Mouse (Mus musculus): ENCODE results near the gene Eif4a2. TPM values are rescaled to one million over a fixed set of nuclear protein-coding genes. Genes with fewer than 3 reads are reported as not detected.
A peak's percentile ranks its signal among the peaks of the same experiment; 100 is the strongest.
"Not testable (repeated sequence)": the region's sequence is repeated elsewhere in the genome, so short reads cannot be mapped to it uniquely, and the experiment has no call there.

Eif4a2 gene
- 100 to 1,000 TPM; 713 to 771 TPM for total RNA-seq (2021)
- long read RNA-seq, experiment 1, transcript Eif4a2-203 (11 exons, 1,227 nt), result minor isoform, 128 of 588 reads
- long read RNA-seq, experiment 1, transcript Eif4a2-202 (11 exons, 2,708 nt), result minor isoform, 6 of 588 reads
- long read RNA-seq, experiment 1, transcript Eif4a2-201 (11 exons, 2,208 nt), result major isoform, 361 of 588 reads
- long read RNA-seq, experiment 1, transcript Eif4a2-223 (10 exons, 2,203 nt), result minor isoform, 18 of 588 reads
- long read RNA-seq, experiment 1, partial matches to known transcripts, result 27 of 588 reads
- long read RNA-seq, experiment 1, other reads (novel, unspliced or antisense), result 39 of 588 reads
- long read RNA-seq, experiment 2, transcript Eif4a2-223 (10 exons, 2,203 nt), result minor isoform, 15 of 704 reads
- long read RNA-seq, experiment 2, transcript Eif4a2-203 (11 exons, 1,227 nt), result minor isoform, 166 of 704 reads
- long read RNA-seq, experiment 2, transcript Eif4a2-201 (11 exons, 2,208 nt), result major isoform, 451 of 704 reads
- long read RNA-seq, experiment 2, partial matches to known transcripts, result 25 of 704 reads
- long read RNA-seq, experiment 2, other reads (novel, unspliced or antisense), result 41 of 704 reads

DNA sequence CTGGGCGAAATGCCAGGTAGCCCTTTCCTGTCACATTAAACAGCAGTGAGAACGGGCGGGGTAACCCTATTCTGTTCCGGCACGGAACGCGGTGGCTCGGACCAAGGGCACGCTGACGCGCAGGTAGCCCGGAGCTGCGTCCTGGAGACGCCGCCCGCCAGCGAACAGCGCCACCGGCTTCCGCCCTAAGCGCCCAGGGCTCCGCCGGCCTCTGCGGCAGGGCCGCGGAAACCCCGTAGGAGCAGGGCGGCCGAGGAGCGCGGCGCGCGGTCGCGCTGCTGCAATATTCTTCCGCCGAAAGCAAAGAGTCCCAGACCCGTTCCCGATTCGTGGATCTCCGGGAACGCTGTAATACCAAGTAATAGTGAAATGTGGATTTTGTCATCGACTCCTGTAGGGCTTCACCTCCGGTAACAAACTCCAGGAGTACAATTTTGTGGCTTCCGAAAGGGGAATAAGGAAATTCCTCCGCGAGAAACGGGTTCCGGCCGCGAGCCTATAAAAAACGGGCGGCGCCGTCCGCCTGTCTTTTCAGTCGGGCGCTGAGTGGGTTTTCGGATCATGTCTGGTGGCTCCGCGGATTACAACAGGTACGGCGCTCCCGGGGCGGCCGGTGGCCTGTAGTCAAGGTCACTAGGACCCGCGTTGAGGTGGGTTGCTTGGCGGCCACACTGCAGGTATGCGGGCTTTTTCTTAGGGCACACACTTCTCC is at the start of gene Eif4a2:
Gene Eif4a2, plus strand, starts transcription at position 214 of the 712 bp plus-strand sequence.
- peak; percentile 92 to 96 for DNase-seq (ENCODE audit: low spot score in 2 of 2)

DNA sequence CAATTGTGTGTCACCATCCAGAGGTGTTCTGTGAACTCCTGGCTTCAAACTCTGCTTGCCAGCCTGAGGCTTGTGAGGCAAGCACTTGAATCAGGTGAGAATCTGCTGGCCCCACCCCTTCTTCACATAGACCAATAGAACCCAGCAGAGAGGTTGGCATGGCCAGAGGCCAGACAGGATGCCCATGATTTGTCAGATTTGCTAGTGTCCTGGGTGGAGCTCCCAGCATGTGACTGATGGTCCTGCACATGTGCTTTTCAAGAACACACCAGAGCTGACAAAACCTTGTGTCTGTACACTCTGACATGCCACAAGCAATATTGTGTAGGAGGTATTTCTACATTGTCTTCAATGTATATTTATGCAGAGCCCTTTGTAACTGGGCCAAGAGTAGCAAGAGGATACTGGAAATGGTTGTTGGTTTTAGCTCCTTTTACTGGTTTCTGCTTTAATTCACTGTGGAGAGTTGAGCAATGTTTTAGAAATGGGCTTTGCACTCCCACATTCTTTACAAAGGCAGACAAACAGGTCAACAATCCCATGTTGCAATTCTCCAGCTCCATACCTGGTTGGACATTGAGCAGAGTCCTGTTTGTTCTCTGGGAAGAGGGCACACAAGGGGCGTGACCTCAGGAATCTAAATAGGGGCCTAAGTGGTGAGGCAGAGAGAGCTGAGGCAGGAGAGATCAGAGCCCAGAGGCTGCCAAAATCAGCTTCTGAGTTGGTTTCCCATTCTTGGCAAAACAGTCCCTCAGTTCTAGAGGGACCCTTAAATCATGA is 49.4 kb upstream of the Eif4a2 start, which contains the start of gene Kng1:
Gene Kng1, plus strand, starts transcription at position 198 of the 780 bp plus-strand sequence.
- not testable (repeated sequence) for DNase-seq (ENCODE audit: low spot score in 2 of 2)

DNA sequence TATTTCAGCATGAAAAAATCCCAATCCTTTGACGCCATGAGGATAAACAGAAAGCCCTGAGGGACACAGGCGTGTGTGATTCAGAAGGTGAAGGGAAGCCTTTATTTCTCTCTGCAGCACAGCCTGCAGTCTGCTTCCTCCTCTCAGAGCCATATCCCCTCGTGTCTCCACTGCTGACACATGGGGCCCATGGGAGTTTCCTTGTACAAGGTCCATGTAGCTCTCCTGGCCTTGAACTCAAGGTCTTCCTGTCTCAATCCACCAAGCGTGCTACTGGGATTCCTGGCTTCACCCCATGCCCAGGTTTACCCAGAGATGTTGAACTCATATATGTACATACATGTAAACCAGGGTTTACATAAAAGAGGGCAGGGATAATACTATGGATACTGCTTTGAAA is 47.6 kb upstream of the Eif4a2 start:
- not testable (repeated sequence) for DNase-seq (ENCODE audit: low spot score in 2 of 2)

DNA sequence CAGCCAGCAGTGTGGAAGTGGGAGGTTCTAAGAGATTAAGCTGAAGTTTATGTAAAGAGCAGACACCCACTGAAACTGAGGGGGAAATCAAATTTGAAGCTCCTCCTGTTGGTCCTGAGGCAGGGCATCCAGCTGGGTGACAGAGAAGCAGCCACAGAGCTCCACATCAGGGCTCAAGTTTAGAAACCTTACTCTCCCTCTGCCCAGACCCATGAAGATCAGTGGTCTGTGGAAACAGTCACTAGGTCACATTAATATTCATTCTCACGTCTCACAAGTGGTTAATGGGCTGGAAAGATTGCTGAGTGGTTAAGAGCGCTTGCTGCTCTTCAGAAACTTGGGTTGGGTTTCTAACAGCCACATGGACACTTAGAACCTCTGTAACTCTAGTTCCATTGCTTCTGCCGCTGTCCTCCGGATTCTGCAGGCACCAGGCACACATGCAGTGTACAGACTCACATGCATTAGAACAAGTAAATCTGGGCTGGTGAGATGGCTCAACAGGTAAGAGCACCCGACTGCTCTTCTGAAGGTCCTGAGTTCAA is 46.4 kb upstream of the Eif4a2 start:
- not testable (repeated sequence) for DNase-seq (ENCODE audit: low spot score in 2 of 2)

DNA sequence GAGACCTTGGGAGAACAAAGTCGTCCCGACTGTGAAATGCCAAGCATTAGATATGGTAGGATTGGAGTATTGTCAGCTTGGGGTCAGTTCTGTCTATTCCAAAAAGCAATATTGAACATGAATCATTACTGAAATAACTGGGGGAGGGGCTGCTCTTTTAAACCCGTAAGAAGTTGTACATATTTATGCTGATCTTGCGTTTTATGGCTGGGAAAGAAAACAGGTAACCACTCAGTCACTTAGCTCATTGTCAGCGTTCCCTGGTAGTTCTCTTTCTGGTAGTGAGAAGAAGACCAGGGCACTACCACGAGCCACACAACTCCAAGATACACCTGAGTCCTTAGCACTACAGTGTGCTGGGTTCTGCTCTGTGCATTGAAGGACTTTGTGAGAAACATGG is 29.7 kb upstream of the Eif4a2 start:
- not testable (repeated sequence) for DNase-seq (ENCODE audit: low spot score in 2 of 2)

DNA sequence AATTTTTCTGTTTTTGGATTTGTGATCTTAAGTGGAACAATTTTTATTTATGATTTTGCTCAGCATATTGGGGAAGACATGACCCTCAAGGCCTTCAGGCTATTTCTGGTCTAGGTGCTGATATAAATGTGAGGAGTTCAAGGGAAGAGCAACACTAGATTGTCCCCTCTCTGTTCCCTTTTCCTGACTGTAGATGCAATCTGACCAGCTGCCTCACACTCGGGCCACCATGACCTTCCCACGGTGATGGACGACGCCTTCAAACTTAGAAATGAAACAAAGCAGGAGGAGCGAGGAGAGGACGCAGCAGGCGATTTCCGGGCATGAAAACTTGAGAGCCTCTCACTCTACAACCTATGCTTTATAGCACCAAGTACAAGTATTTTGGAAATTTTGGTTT is 20.1 kb upstream of the Eif4a2 start:
- not testable (repeated sequence) for DNase-seq (ENCODE audit: low spot score in 2 of 2)

DNA sequence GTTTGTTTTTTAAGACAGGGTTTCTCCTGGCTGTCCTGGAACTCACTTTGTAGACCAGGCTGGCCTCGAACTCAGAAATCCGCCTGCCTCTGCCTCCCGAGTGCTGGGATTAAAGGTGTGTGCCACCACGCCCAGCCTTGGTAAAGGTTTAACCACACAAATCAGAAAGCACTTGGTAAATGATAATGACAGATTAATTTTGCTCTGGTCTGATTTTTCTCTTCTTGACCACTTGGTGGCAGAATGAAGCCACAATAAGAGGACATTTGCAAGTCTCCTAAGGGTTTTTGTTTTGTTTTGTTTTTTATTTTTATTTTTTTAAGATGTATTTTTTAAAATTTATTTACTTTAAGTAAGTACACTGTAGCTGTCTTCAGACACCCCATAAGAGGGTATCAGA is 19.5 kb upstream of the Eif4a2 start:
- not testable (repeated sequence) for DNase-seq (ENCODE audit: low spot score in 2 of 2)

DNA sequence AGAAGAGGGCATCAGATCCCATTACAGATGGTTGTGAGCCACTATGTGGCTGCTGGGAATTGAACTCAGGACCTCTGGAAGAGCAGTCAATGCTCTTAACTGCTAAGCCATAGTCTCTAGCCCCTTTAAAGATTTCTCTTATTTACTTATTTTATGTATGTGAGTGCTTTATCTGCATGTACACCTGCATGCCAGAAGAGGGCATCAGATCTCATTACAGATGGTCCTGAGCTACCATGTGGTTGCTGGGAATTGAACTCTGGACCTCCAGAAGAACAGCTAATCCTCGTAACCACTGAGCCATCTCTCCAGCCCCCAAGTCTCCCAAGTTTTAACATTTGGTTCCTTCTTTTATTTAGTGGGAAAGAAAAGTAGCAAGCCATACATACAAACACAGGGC is 18.8 kb upstream of the Eif4a2 start:
- DNase-seq (ENCODE audit: low spot score in 2 of 2), result not testable (repeated sequence)

DNA sequence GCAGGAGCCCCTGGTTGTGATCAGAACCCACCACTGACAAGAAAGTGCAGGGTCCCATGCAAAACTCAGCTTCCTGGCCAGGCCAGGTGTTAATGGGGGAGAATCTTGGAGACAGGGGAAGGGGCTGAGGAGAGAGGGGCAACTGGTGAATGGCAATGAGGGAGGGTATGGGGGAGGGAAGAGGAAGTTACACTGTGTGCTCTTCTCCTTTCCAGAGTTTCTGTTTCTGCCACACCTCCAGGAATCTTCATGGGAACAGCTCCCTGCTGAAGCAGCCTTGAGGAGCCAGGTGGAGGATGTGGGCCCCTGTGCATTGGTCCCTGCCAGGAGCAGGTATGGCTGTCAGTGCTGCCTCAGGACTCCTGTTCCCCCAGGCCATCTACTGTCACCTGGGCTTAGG is 15.9 kb upstream of the Eif4a2 start:
- DNase-seq (ENCODE audit: low spot score in 2 of 2), result not testable (repeated sequence)

DNA sequence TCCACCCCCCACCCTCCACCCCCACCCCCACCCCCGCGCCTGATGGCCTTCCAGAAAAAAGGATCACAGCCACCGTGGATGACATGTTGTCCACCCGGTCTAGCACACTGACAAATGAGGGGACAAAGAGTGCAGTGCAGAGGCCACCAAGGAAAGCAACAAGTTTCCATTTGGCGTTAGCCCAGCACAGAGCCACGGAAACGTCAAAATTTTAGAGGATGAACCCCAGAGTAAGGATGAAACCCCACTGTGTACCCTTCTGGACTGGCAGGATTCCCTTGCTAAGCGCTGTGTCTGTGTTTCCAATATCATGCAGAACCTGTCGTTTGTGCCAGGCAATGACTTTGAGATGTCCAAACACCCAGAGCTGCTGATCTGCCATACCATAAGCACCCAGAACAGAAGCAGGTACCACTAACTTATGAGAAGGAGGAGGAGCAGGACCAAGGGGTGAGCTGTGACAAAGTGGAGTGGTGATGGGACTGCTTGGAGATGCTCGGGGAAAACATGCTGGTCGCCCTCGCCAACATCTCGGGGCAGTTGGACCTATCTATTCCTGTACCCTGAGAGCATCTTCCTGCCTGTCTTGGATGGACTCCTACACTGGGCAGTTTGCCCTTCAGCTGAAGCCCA is 13.8 kb upstream of the Eif4a2 start:
- DNase-seq (ENCODE audit: low spot score in 2 of 2), result no peak

DNA sequence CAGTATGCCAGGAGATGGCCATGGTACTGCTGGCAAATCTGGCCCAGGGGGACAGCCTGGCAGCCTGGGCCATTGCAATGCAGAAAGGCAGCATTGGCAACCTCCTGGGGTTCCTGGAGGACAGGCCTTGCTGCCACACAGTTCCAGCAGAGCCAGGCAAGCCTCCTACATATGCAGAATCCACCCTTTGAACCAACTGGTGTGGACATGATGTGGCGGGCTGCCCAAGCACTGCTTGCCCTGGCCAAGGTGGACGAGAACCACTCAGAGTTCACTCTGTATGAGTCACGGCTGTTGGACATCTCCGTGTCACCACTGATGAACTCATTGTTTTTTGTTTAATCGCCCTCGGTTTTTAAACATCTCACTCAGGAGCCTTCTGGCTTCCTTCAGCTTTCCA is 13.1 kb upstream of the Eif4a2 start:
- DNase-seq (ENCODE audit: low spot score in 2 of 2), result no peak

DNA sequence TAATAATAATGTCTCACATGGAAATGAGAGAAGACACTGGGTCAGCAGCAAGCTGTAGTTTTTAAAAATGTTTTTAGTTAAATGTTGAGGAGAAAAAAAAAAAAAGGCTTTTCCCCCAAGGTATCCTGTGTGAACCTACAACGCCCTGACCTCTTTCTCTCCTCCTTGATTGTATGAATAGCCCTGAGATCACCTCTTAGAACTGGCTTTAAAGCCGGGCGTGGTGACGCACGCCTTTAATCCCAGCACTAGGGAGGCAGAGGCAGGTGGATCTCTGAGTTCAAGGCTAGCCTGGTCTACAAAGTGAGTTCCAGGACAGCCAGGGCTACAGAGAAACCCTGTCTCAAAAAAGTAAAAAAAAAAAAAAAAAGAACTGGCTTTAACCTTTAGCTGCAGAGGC is 11.7 kb upstream of the Eif4a2 start:
- not testable (repeated sequence) for DNase-seq (ENCODE audit: low spot score in 2 of 2)

DNA sequence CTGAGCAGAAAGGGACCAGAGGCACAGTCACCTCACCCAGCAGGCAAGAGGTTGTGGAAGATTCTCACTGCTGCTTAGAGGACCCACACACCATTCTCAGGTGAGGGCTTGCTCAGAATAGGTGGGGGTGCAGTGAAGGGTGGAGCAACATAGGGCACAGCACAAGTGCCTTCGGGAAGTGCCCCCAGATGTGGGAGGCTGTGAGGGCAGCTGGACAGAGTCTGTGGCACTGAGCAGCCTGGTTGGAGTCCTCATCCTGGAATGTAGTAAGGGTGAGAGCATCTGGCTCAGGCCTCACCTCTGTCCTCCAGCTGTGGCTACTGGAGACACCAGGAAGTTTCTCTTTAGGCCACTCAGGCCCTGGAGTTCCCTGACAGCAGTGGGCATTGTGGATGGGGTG is 10.4 kb upstream of the Eif4a2 start:
- DNase-seq (ENCODE audit: low spot score in 2 of 2), result not testable (repeated sequence)

DNA sequence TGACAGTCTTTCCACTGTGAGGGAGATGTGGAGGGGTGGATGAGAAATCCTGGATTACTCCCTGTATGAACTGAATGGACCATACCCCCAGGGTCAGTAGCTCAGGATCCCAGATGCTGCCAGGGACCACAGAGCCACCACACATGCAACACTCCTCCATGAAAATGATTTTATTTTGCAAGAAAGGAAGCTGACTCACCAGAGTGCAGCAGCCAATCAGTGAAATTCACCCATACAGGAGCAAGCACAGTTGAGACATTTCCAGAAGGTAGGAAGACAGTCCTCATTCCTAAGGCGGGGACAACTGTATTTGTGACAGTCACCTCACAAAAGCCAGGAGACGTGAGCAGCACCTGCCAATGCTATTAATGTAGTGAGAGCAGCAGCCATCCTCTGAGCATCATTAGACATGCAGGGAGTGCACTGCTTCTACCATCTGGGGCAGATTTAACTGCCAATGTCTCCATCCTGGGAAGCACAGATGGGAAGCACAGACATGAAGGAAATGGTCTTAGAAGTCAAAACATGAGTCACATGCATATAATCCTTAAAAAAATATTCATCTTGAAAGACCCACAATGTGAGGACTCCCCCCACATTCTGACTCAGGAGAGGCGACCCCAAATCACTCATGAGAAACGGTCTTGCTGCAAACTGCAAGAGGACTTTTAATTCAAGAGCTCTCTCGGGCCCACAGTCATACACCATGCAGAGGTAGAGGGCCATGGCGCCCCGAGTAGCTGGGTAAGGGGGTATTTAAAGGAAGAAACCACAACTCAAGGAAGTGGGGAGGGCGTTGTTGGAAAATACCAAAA is 9.7 kb upstream of the Eif4a2 start:
- DNase-seq (ENCODE audit: low spot score in 2 of 2), result peak; percentile 37 to 39

DNA sequence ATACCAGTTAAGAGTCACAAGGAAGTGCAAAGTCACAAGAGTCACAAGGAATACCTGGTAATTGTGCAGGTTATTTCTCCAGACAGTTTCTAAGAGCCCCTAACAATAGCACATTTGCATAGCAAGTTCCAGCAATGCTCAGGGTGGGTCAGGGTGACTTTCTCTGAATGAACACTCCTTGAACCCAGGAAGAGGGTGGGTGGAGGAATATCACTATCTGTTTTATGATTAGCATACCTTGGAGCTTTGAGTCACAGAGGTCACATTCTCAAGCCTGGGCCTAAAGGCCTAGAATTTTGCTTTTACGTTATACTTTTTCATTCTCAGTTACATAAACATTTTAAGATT is 9.2 kb upstream of the Eif4a2 start:
- DNase-seq (ENCODE audit: low spot score in 2 of 2), result not testable (repeated sequence)

DNA sequence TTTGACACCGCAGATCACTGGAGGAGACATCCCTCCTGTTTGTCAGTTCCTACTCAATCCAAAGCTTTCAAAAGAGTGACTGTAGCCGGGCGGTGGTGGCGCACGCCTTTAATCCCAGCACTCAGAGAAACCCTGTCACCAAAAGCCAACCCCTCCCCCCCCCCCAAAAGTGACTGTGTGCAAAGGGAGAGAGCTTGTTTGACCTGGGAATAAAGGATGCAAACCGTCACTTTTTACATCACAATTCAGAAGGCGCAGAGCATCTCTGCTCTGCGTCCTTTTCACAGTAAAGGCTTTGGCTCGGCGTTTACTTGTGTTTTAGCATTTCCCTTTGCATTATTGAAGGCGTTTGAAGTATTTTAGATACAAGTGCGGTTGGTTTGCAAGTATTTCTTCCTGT is 7.6 kb upstream of the Eif4a2 start:
- no peak for DNase-seq (ENCODE audit: low spot score in 2 of 2)

DNA sequence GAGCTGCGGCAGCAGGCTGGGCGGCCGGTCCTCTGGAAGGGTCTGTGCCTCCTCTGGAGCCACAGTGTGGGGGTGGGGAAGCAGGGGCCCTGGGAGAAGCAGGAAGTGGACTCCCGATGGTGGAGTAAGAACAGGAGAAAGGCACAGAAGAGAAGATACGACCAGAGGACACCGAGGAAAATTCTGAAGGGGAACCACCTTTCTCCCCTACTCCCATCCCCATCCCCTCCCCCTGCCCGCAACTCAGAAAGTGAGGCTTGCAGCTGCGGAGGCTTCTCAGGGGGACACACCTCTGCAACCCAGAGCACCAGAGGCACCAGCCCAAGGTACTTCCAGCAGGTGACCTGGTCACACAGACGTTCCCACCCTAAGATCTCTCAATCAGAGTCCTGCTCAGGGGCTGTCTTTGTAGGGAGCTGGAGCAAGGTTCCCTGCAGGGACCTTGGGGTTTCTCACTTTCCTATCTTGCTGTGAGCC is 7.1 kb upstream of the Eif4a2 start:
- no peak for DNase-seq (ENCODE audit: low spot score in 2 of 2)

DNA sequence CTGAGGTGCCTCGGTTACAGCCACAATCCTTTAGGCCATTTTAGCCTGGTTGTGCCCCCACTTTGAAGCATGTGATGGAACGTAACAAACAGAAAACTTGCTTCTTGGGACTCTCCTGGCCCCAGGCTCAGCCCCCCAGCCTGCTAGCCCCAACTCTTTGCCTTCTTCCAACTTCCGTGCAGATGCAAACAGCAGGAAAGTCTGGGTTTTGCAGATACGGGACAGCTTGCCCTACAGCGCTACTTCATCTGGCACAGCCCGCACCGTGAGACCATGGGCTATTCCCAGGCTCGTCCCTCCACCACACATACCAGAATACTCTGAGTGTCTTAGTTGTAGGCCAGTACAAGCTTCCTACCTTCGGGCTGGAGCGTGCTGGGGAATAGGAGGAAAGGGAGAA is 6.6 kb upstream of the Eif4a2 start:
- DNase-seq (ENCODE audit: low spot score in 2 of 2), result no peak

DNA sequence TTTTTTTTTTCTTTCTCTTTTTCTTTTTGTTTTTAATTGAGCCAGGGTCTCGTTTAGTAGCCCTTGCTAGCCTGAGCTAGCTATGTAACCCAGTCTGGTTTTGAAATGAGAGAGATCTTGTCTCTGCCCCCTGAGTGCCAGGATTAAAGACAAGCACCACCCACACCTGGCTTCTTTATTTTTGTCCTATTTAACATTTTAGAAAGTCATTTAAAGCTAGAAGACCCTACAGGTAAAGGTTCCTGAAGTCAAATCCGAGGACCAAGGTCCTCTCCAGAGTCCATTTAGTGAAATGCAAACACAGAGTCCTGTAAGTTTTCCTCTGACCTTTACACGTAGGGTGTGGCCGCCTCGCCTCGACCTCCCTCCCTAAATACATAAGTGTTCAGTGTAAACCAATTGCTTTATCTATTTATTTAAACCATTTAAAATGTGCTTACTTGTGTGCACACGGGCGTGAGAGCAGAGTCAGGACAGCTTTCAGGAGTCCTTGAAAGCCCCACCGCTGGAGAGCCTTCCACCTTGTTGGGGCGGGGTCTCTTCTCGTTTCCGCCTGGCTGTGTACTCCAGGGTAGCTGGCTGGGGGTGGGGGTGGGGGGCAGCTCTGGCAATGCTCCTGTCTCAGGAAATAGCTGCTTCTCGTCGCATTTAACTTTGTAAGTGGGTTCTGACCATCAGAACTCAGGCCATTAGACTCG is 4.8 kb upstream of the Eif4a2 start:
- DNase-seq (ENCODE audit: low spot score in 2 of 2), result no peak
